ENCODE assay signal across 8 mouse cellular contexts in genomic region chr12:102498726-102499125, GRCm38 (mm10). TPM values are rescaled to one million over a fixed set of nuclear protein-coding genes. Genes with fewer than 3 reads are reported as not detected.
A peak's percentile ranks its signal among the peaks of the same experiment; 100 is the strongest.
DNase-seq lines count a peak whose midpoint lies in the region; ATAC-seq lines count a peak whose summit lies in the region.

No protein-coding gene starts in this region.

- H3K4me3 ChIP-seq in embryonic facial prominence, embryonic 14.5 days (ENCODE audit: low read depth, low read length) = no peak overlapping the region
- no peak overlapping the region for H3K4me3 ChIP-seq in forebrain, embryonic 10.5 days
- H3K4me3 ChIP-seq in midbrain, embryonic 10.5 days = no peak overlapping the region

- H3K4me2 ChIP-seq in embryonic facial prominence, embryonic 14.5 days (ENCODE audit: low read depth, low read length) = peak overlapping the region; percentile 34

- peaks cover 11% of the 10 kb centered on the region for H3K4me1 ChIP-seq in embryonic facial prominence, embryonic 14.5 days (ENCODE audit: control insufficient read depth, insufficient read depth, low read length)
- peaks cover 5% of the 10 kb centered on the region; the same call in 1 of the 2 replicates for H3K4me1 ChIP-seq in forebrain, embryonic 10.5 days
- H3K4me1 ChIP-seq in midbrain, embryonic 10.5 days = no peaks in the 10 kb centered on the region

- peak; percentile 92 for DNase-seq in heart, adult 11 months
- DNase-seq in heart, postnatal 25 days (ENCODE audit: low spot score) = no peak
- peak; percentile 94 for DNase-seq in embryonic facial prominence, embryonic 14.5 days (ENCODE audit: low spot score)
- peak; percentile 80 for DNase-seq in hindlimb bud, embryonic 11.5 days (ENCODE audit: extremely low spot score, low read depth, low spot score)
- peak; percentile 34 for DNase-seq in lung, postnatal 10 days
- no peak for DNase-seq in forebrain, embryonic 10.5 days (ENCODE audit: extremely low spot score, low spot score)
- DNase-seq in right cerebral cortex, adult 18-20 months = no peak
- no peak for DNase-seq in midbrain, embryonic 10.5 days (ENCODE audit: low spot score)

- intact Hi-C loops in heart, postnatal 25 days (cut with DNase I) = no loop called here

- H3K27ac ChIP-seq in embryonic facial prominence, embryonic 14.5 days (replicated peaks; ENCODE audit: low read depth, low read length) = peak overlapping the region; percentile 70; the same call in 1 of the 2 replicates
- no peak overlapping the region; the same call in 1 of the 2 replicates for H3K27ac ChIP-seq in forebrain, embryonic 10.5 days
- H3K27ac ChIP-seq in midbrain, embryonic 10.5 days (replicated peaks) = no peak overlapping the region

- no peaks in the 10 kb centered on the region for H3K27me3 ChIP-seq in embryonic facial prominence, embryonic 14.5 days (replicated peaks; ENCODE audit: control insufficient read depth, insufficient read depth, low read length)
- H3K27me3 ChIP-seq in forebrain, embryonic 10.5 days (ENCODE audit: poor library complexity, severe bottlenecking) = no peaks in the 10 kb centered on the region
- no peaks in the 10 kb centered on the region for H3K27me3 ChIP-seq in midbrain, embryonic 10.5 days (ENCODE audit: low read depth, poor library complexity, severe bottlenecking)

- no peak overlapping the region for H3K9ac ChIP-seq in embryonic facial prominence, embryonic 14.5 days (ENCODE audit: low read depth, low read length)

- peak; percentile 87 for ATAC-seq in embryonic facial prominence, embryonic 14.5 days (ENCODE audit: low read depth)

- WGBS in embryonic facial prominence, embryonic 14.5 days = 24% methylated on average over 8 of the region's 8 CpGs
- 67% methylated on average over 8 of the region's 8 CpGs for WGBS in forebrain, embryonic 10.5 days
- 88% methylated on average over 8 of the region's 8 CpGs for WGBS in midbrain, embryonic 10.5 days

- no peaks in the 10 kb centered on the region for H3K9me3 ChIP-seq in embryonic facial prominence, embryonic 14.5 days (ENCODE audit: control insufficient read depth, low read length)
- H3K9me3 ChIP-seq in forebrain, embryonic 10.5 days = no peaks in the 10 kb centered on the region
- H3K9me3 ChIP-seq in midbrain, embryonic 10.5 days (replicated peaks) = no peaks in the 10 kb centered on the region

- peaks cover 40% of the 10 kb centered on the region for H3K36me3 ChIP-seq in embryonic facial prominence, embryonic 14.5 days (ENCODE audit: control insufficient read depth, insufficient read depth, low read length)
- H3K36me3 ChIP-seq in forebrain, embryonic 10.5 days (replicated peaks) = peaks cover 39% of the 10 kb centered on the region
- H3K36me3 ChIP-seq in midbrain, embryonic 10.5 days = peaks cover 46% of the 10 kb centered on the region

RNA-seq across cellular contexts. Expression of gene Golga5, which starts 29.8 kb away (rescaled TPM):
- 10 to 100 TPM; 23.8 to 24.4 TPM for total RNA-seq in heart, postnatal 25 days (2021)
- 36.8 and 40.9 TPM in 2 replicates for polyA plus RNA-seq in embryonic facial prominence, embryonic 14.5 days (2014; fragmentation: Nextera tagmentation; extraction: Ambion mirVana)
- polyA plus RNA-seq in forebrain, embryonic 10.5 days (2016; fragmentation: Nextera tagmentation; extraction: Ambion mirVana) = 25.0 and 26.3 TPM in 2 replicates
- polyA plus RNA-seq in midbrain, embryonic 10.5 days (2016; fragmentation: Nextera tagmentation; extraction: Ambion mirVana) = 24.6 and 30.3 TPM in 2 replicates

RNA-seq across cellular contexts. Expression of gene Chga, which starts 56.0 kb away (rescaled TPM):
- total RNA-seq in heart, postnatal 25 days (2021) = not detected
- 18.6 and 22.2 TPM in 2 replicates for polyA plus RNA-seq in embryonic facial prominence, embryonic 14.5 days (2014; fragmentation: Nextera tagmentation; extraction: Ambion mirVana)
- polyA plus RNA-seq in forebrain, embryonic 10.5 days (2016; fragmentation: Nextera tagmentation; extraction: Ambion mirVana) = 6.7 and 9.2 TPM in 2 replicates
- 14.5 and 23.7 TPM in 2 replicates for polyA plus RNA-seq in midbrain, embryonic 10.5 days (2016; fragmentation: Nextera tagmentation; extraction: Ambion mirVana)

RNA-seq across cellular contexts. Expression of gene Lgmn, which starts 59.1 kb away (rescaled TPM):
- total RNA-seq in heart, postnatal 25 days (2021) = 10 to 100 TPM; 62.2 to 72.2 TPM
- polyA plus RNA-seq in embryonic facial prominence, embryonic 14.5 days (2014; fragmentation: Nextera tagmentation; extraction: Ambion mirVana) = 113 and 115 TPM in 2 replicates
- 41.4 and 42.8 TPM in 2 replicates for polyA plus RNA-seq in forebrain, embryonic 10.5 days (2016; fragmentation: Nextera tagmentation; extraction: Ambion mirVana)
- polyA plus RNA-seq in midbrain, embryonic 10.5 days (2016; fragmentation: Nextera tagmentation; extraction: Ambion mirVana) = 46.5 and 50.8 TPM in 2 replicates

Comparison
In these comparisons a context has a peak if more than half of its experiments do, and no peak if none do; other contexts are left out.
1. DNase-seq: peak in heart, adult 11 months (single experiment), embryonic facial prominence, embryonic 14.5 days (single experiment), hindlimb bud, embryonic 11.5 days (single experiment) and lung, postnatal 10 days (single experiment); none in heart, postnatal 25 days (single experiment), forebrain, embryonic 10.5 days (single experiment), right cerebral cortex, adult 18-20 months (single experiment) and midbrain, embryonic 10.5 days (single experiment).